Mouse (Mus musculus) liver, embryonic 13.5 days (tissue): ENCODE data around the gene Gm867. TPM values are rescaled to one million over a fixed set of nuclear protein-coding genes. Genes with fewer than 3 reads are reported as not detected.
A peak's percentile ranks its signal among the peaks of the same experiment; 100 is the strongest.

ENCODE experiments used
- ATAC-seq: fragments of 200-750 bp; cut with Nextera tagmentation; 2 replicates; pipeline ENCODE4 v1.8.0; 2017; ENCODE audit warnings: low read depth, mild to moderate bottlenecking, moderate number of reproducible peaks, moderate library complexity
- DNase-seq: peaks from one replicate; pipeline ENCODE4 v3.0.0; 2022
- H3K27ac ChIP-seq: fragments of 300-500 bp; sonication (generic); 2 replicates; pipeline ENCODE4 v1.5.1; 2015; ENCODE audit warnings: moderate library complexity, mild to moderate bottlenecking, inconsistent platforms
- H3K27me3 ChIP-seq: fragments of 300-500 bp; sonication (generic); 2 replicates; pipeline ENCODE4 v1.6.1; 2015; ENCODE audit warnings: mild to moderate bottlenecking, inconsistent platforms
- H3K36me3 ChIP-seq: fragments of 300-500 bp; sonication (generic); 2 replicates; pipeline ENCODE4 v1.6.1; 2015; ENCODE audit warnings: mild to moderate bottlenecking, inconsistent platforms
- H3K4me1 ChIP-seq: fragments of 300-500 bp; sonication (generic); replicated peaks from 2 replicates; pipeline ENCODE4 v1.6.1; 2015; ENCODE audit warnings: inconsistent platforms
- H3K4me2 ChIP-seq: fragments of 300-500 bp; sonication (generic); 2 replicates; pipeline ENCODE4 v1.6.1; 2015; ENCODE audit warnings: inconsistent platforms, mild to moderate bottlenecking, moderate library complexity
- H3K4me3 ChIP-seq: fragments of 300-500 bp; sonication (generic); replicated peaks from 2 replicates; pipeline ENCODE4 v1.5.1; 2015; ENCODE audit warnings: mild to moderate bottlenecking, inconsistent platforms
- H3K9ac ChIP-seq: fragments of 300-500 bp; sonication (generic); 2 replicates; pipeline ENCODE4 v1.6.1; 2015; ENCODE audit warnings: mild to moderate bottlenecking, inconsistent platforms
- H3K9me3 ChIP-seq: fragments of 300-500 bp; sonication (generic); replicated peaks from 2 replicates; pipeline ENCODE4 v1.6.1; 2016; ENCODE audit warnings: inconsistent platforms
- WGBS: fragments of 180-500 bp; shearing (Covaris S2); methylation state at CpG from one replicate; pipeline ENCODE4 v1.1.7; 2015; ENCODE audit not compliant: insufficient replicate concordance; 5-methylcytosine and 5-hydroxymethylcytosine counted together
- polyA plus RNA-seq: library from polyadenylated mRNA; unstranded; fragments of >200 nt; fragmentation: Nextera tagmentation; extraction: Ambion mirVana; gene quantifications from 2 replicates; pipeline ENCODE4 v1.2.1, GENCODE M21; 2015

Gene Gm867
- 21.7 and 25.1 TPM in 2 replicates for polyA plus RNA-seq

DNA sequence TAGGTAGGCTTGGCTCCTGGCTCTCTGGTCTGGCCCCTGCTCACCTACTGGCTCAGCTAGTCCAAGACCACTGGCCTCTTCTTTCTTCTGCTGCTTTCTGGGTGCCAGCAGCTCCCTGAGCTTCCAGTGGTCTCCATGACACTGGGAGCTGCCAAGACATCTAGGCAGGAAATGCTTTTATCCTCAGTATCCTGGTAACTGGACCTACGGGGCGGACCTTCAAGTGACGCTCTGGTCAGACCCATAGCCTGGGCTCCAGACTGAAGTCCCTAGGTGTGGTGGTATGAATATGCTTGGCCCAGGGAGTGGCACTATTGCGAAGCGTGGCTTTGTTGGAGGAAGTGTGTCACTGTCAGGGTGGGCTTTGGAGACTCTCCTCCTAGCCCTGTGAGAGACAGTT lies at the start of gene Gm867:
Gene Gm867, minus strand, starts transcription at position 153 of the 400 bp plus-strand sequence.
- DNase-seq, result no peak
- Histone ChIP-seq H3K4me2 (peak within 1 kb of the TSS; percentile 94), H3K4me1 (peaks cover 62% of the 10 kb centered on the region), H3K27me3 (peaks cover 3% of the 10 kb centered on the region), H3K9me3 (no peaks in the 10 kb centered on the region), H3K4me3 (peak within 1 kb of the TSS; percentile 80), H3K27ac (peak within 1 kb of the TSS; percentile 95), H3K36me3 (peaks cover 16% of the 10 kb centered on the region), H3K9ac (peak within 1 kb of the TSS; percentile 85)
- WGBS, result 77% methylated on average over 5 of the region's 5 CpGs
- no peak for ATAC-seq

DNA sequence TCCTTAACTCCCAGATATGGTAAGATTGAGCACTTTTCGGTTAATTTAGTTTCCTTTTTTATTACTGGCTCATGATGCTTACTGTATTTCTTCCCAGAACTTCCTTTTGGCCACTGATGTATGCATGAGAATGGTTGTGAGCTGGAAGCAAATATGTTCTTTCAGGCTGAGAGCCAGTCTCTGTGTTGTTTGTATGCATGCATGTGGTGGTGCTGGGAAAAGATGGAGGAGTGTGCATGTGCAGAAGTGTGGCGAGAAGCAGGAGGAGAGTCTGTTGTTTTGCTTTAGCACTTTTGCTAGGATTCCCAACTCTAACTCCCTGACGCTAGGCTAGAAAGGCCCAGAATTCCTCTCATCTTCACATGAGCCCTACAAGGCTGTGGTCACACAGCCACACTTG lies 39.0 kb upstream of the Gm867 start:
- WGBS, result 80% methylated on average over 3 of the region's 3 CpGs
- H3K36me3 ChIP-seq, result no peaks in the 10 kb centered on the region
- no peak overlapping the region for H3K9ac ChIP-seq
- no peaks in the 10 kb centered on the region; the same call in 1 of the 2 replicates for H3K27me3 ChIP-seq
- H3K4me2 ChIP-seq, result no peak overlapping the region
- no peak overlapping the region for H3K4me3 ChIP-seq
- H3K9me3 ChIP-seq, result no peaks in the 10 kb centered on the region
- DNase-seq (no peak), ATAC-seq (no peak)
- peaks cover 9% of the 10 kb centered on the region for H3K4me1 ChIP-seq
- H3K27ac ChIP-seq, result no peak overlapping the region

DNA sequence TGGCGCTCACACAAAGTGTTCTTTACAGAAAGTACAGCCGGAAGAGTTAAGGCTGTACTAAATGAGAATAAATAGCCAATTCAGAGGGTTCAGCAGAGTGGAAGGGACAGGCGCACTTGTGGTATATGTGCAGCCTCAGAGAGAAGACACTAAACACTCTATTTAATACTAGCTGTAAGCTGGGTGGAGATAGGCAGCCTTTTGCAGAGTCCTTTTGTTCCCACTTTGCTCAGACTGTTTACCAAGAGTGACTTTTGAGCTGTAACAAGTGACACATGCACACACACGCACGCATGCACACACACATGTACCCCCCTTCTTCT lies 38.3 kb upstream of the Gm867 start:
- Histone ChIP-seq H3K27ac (no peak overlapping the region), H3K4me3 (no peak overlapping the region), H3K9ac (no peak overlapping the region), H3K4me1 (peaks cover 9% of the 10 kb centered on the region), H3K9me3 (no peaks in the 10 kb centered on the region), H3K36me3 (no peaks in the 10 kb centered on the region), H3K4me2 (no peak overlapping the region), H3K27me3 (no peaks in the 10 kb centered on the region; the same call in 1 of the 2 replicates)
- DNase-seq (no peak), ATAC-seq (no peak)
- 73% methylated on average over 5 of the region's 5 CpGs for WGBS

DNA sequence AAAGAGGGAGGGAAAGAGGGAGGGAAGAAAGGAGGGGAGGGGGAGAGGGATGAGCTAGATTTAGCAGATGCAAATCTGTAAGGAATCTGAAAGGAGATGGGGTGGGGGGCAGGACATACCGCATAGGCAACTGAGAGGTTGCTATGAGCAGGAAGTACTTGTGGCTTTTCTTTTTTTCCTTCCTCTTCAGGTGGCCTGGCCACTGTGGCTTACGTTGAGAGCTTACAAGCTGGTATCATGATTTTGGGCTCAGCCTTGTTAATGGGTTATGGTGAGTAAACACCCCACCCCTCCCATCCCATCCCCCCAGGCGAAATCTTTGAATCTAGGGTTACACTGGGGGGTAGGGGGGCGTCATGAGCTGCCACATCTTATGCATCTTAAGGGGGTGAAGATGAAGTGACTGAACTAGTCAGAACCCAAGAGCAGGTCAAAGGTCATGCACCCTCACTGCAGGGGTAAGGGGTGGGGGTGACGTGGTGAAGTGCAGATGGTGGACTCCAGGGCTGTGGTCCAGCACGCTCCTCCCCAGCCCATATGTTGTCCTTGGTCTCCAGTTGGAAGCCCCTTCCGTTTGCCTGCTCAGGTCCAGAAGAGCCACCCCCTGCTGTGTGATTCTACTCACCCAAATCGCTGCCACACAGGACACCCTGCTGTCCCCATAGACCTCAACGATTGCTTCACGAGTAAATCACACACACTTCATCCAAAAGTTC lies 37.8 kb upstream of the Gm867 start:
- ATAC-seq (no peak), DNase-seq (no peak)
- H3K4me2 ChIP-seq, result no peak overlapping the region
- H3K4me1 ChIP-seq, result peaks cover 6% of the 10 kb centered on the region
- no peak overlapping the region for H3K9ac ChIP-seq
- no peak overlapping the region for H3K4me3 ChIP-seq
- H3K36me3 ChIP-seq, result no peaks in the 10 kb centered on the region
- WGBS, result 24% methylated on average over 10 of the region's 10 CpGs
- no peaks in the 10 kb centered on the region for H3K9me3 ChIP-seq
- H3K27me3 ChIP-seq, result no peaks in the 10 kb centered on the region; the same call in 1 of the 2 replicates
- H3K27ac ChIP-seq, result no peak overlapping the region

DNA sequence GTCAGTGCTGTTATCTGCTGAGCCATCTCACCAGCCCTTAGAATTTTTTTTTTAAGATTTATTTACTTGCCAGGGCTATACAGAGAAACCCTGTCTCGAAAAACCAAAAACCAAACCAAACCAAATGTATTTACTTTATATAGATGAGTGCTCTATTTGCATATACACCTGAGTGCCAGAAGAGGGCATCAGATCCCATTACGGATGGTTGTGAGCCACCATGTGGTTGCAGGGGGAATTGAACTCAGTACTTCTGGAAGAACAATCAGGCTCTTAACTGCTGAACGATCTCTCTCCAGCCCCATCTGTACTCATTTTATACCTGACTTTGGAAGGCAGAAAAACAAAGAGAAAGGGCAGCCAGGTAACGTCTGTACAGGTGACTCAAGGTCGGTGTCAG lies 34.7 kb upstream of the Gm867 start:
- ATAC-seq (no peak), DNase-seq (no peak)
- H3K36me3 ChIP-seq, result no peaks in the 10 kb centered on the region
- H3K9me3 ChIP-seq, result no peaks in the 10 kb centered on the region
- no peak overlapping the region for H3K27ac ChIP-seq
- H3K4me1 ChIP-seq, result 0 out of 2 replicates have a peak, but pooled peaks cover 4% of the 10 kb centered on the region
- no peak overlapping the region for H3K4me2 ChIP-seq
- no peak overlapping the region for H3K4me3 ChIP-seq
- no peak overlapping the region for H3K9ac ChIP-seq
- WGBS, result 59% methylated on average over 5 of the region's 5 CpGs
- H3K27me3 ChIP-seq, result no peaks in the 10 kb centered on the region

DNA sequence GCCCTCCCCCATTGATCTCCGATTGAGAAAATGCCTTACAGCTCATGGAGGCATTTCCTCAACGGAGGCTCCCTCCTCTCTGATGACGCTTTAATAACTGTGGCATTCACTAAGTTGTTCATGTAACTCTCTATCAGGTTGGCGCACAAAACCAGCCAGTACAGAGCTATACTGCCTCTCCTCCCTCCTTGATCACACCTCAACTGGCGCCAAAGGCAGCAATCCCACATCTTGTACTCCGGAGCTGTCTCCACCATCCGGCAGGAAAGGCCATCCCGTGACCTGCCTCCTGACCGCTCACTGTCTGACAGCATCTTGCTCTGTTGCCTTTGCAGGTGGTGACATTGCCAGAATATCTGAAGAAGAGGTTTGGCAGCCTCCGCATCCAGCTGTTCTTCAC lies 33.4 kb upstream of the Gm867 start:
- no peaks in the 10 kb centered on the region for H3K9me3 ChIP-seq
- 0 out of 2 replicates have a peak, but pooled peaks cover 4% of the 10 kb centered on the region for H3K4me1 ChIP-seq
- no peaks in the 10 kb centered on the region for H3K36me3 ChIP-seq
- DNase-seq (no peak), ATAC-seq (no peak)
- no peaks in the 10 kb centered on the region for H3K27me3 ChIP-seq
- no peak overlapping the region for H3K4me3 ChIP-seq
- H3K27ac ChIP-seq, result no peak overlapping the region
- WGBS, result 77% methylated on average over 10 of the region's 10 CpGs
- no peak overlapping the region for H3K9ac ChIP-seq
- no peak overlapping the region for H3K4me2 ChIP-seq

DNA sequence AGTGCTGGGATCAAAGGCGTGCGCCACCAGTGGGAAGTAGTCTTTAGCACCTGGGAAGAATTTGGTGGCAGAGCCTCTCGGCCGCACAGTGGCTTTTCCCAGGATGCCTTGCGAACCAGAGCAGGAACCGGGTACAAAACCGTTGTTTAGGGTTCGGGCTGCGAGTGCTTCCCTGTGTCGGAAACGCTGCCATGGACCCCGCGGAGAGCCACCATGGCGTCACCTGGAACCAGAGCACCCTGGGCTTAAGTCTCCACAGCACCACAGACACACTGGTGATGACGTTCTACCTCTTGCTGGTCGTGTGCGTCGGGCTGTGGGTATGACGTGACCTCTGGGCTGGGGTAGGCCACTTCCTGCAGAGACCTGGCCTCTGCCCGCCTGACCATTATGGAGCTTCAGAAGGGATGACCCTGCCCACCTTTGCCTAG lies 13.9 kb upstream of the Gm867 start, which contains the start of gene Gm5134:
Gene Gm5134, plus strand, starts transcription at position 134 of the 431 bp plus-strand sequence.
- peak within 1 kb of the TSS; percentile 66 for H3K4me2 ChIP-seq
- no peak within 1 kb of the TSS for H3K27ac ChIP-seq
- DNase-seq (no peak), ATAC-seq (no peak)
- no peaks in the 10 kb centered on the region for H3K36me3 ChIP-seq
- H3K4me1 ChIP-seq, result peaks cover 22% of the 10 kb centered on the region
- peak within 1 kb of the TSS; percentile 42 for H3K9ac ChIP-seq
- no peaks in the 10 kb centered on the region for H3K9me3 ChIP-seq
- WGBS, result 13% methylated on average over 20 of the region's 20 CpGs
- peaks cover 37% of the 10 kb centered on the region for H3K27me3 ChIP-seq
- H3K4me3 ChIP-seq, result peak within 1 kb of the TSS; percentile 48

DNA sequence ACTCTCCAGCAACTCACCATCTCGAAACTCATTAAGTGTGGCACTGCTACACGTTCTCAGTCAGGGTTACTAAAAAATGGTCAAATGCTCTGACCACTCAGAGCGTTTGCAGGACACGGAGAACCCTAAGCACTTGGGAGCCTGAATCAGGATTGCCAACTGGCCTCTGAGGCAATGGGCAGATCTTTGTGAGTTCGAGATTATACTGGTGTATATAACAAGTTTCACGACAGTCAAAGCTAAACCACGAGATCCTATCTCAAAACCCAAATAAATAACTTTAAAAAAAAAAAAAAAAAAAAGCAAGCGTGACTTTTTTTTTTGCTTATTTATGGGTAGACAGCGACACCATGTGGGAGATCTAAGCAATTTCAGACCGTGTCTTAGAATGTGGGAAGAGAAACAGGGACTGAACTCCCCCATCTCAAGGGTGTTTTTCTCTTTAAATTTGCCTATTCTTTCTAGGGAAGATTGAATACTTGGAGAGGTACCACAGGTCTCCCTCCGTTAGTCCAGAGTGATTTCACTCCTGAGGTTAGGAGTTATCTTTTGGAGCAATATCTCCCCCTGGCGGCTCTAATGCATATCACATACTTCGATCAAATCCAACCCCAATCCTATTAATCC lies 11.1 kb upstream of the Gm867 start:
- Histone ChIP-seq H3K9me3 (no peaks in the 10 kb centered on the region), H3K36me3 (no peaks in the 10 kb centered on the region), H3K4me1 (peaks cover 22% of the 10 kb centered on the region), H3K9ac (no peak overlapping the region), H3K27me3 (peaks cover 58% of the 10 kb centered on the region), H3K4me3 (peak overlapping the region; percentile 45), H3K4me2 (peak overlapping the region; percentile 63), H3K27ac (no peak overlapping the region)
- ATAC-seq (peak; percentile 21; the same call in 1 of the 2 replicates), DNase-seq (no peak)
- WGBS, result 3% methylated on average over 13 of the region's 13 CpGs

DNA sequence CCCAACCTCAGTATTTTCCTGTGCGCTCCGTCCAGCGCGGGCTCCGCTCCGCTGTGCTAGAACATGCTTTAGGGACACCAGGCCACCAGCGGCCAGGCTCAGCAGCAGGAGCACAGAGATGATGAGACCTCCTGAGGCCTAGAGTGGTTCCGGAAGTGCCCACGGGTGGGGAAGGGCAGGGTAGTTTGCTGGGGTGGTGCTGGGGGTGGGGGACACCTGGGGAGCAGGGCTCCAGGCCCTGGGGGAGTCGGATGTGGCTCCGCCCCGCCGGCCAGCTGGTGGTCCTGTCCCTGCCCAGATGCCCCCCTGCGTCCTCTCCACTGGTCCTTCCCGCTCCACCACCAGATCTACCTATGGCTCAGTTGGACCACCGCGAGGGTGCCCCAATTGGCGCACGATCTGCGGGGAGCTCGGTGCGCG lies 10.3 kb upstream of the Gm867 start:
- peak; percentile 37 for ATAC-seq

DNA sequence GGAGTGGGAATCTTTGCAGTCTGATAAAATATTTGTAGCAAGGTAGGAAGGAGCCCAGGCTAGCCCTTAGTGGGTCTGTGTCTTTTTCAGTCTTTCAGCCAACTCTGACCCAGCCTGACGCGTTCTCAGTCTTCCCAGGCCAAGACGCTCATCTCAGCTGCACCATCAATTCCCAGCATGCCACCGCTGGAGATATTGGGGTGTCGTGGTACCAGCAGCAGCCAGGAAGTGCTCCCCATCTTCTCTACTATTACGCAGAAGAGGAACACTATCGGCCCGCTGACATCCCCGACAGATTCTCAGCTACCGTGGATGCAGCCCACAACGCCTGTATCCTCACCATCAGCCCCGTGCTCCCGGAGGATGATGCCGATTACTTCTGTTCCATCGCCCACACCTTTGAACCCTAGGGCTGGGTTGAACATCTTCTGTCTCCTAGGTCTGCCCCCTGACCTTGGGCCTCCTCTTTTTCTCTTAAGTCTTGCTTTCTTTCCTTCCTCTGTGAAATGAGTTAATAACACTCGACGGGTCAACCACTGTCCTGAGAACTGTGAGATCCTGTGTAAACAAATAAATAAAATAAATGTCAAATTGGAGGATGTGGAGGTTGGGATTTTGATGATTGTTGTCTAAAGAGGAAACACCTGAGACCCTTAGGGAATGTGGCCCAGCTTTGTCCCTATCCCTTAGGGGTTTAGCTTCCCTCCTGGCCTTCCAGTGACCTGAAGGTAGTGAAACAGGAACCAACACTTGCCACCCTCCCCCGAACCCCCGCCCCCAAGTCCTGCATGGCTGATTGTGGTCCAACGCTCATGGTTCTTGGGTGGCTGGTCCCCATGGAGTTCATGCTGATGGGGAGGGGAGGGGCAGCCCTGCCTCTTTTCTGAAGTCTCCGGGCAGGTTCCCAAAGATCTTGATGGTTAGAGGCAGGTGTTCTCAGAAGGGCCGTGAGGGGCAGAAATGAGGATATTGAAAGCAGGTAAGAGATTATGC lies 8.9 kb upstream of the Gm867 start:
- H3K27ac ChIP-seq, result no peak overlapping the region
- no peak overlapping the region for H3K4me2 ChIP-seq
- H3K9ac ChIP-seq, result no peak overlapping the region
- H3K9me3 ChIP-seq, result no peaks in the 10 kb centered on the region
- DNase-seq, result no peak
- H3K4me3 ChIP-seq, result no peak overlapping the region
- peaks cover 22% of the 10 kb centered on the region for H3K4me1 ChIP-seq
- peaks cover 57% of the 10 kb centered on the region for H3K27me3 ChIP-seq
- ATAC-seq, result no peak
- H3K36me3 ChIP-seq, result no peaks in the 10 kb centered on the region
- WGBS, result 66% methylated on average over 22 of the region's 22 CpGs

More for the DNA sequence above, 10.3 kb upstream of the Gm867 start:
- DNase-seq, result no peak
- Histone ChIP-seq H3K27ac (no peak overlapping the region), H3K4me1 (peaks cover 22% of the 10 kb centered on the region), H3K4me3 (peak overlapping the region; percentile 45), H3K36me3 (no peaks in the 10 kb centered on the region), H3K9me3 (no peaks in the 10 kb centered on the region), H3K9ac (peak overlapping the region; percentile 30; the same call in 1 of the 2 replicates), H3K4me2 (peak overlapping the region; percentile 63), H3K27me3 (peaks cover 60% of the 10 kb centered on the region)
- 6% methylated on average over 23 of the region's 23 CpGs for WGBS

DNA sequence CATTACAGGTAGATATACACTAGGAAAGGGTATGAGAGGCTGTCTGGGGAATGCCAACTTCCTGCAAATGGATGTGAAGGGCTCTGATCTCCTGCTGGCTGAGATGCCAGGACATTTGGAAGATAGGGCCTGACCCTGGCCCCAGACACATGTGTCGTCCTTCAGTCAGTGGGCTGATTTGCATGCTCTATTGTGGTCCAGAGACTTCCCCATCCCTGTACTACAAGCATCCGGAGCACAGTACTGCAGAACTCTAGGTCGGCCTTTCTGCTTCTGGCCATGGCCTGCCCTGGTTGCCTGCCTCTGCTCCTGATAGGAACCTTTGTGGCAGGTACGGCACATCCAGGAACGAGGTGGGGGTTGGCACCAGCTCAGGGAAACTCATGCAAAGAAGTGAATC lies 7.6 kb upstream of the Gm867 start:
- no peak overlapping the region for H3K4me3 ChIP-seq
- ATAC-seq (no peak), DNase-seq (no peak)
- no peak overlapping the region for H3K4me2 ChIP-seq
- H3K9me3 ChIP-seq, result no peaks in the 10 kb centered on the region
- H3K9ac ChIP-seq, result no peak overlapping the region
- H3K27ac ChIP-seq, result no peak overlapping the region
- H3K36me3 ChIP-seq, result no peaks in the 10 kb centered on the region
- 60% methylated on average over 5 of the region's 5 CpGs for WGBS
- H3K4me1 ChIP-seq, result peaks cover 21% of the 10 kb centered on the region
- H3K27me3 ChIP-seq, result peaks cover 48% of the 10 kb centered on the region
